Mouse (Mus musculus) left cerebral cortex, postnatal 14 days (tissue): ENCODE results near the gene Gm20388. TPM values are rescaled to one million over a fixed set of nuclear protein-coding genes. Genes with fewer than 3 reads are reported as not detected.

Source experiments
- DNase-seq, 2 experiments: peaks; one replicate each; pipeline ENCODE4 v3.0.0; 2021 to 2022; ENCODE audit warnings: low spot score in 2 of 2, mixed read lengths in 1 of 2
- intact Hi-C: fragments of 180-260 bp; cut with DNase I; formaldehyde crosslinking; loops from one replicate; pipeline ENCODE4 v1.15.1; 2025
- total RNA-seq, 2 experiments: library from RNA; stranded (reverse); gene quantifications; 2 replicates each; pipeline ENCODE4 v1.2.3; 2021

Gm20388 gene
- total RNA-seq, 2 experiments from 2014 or later, result 2.8 to 7.3 TPM

- intact Hi-C loops, result no loop called here
- no peak for DNase-seq
Observed at GRCm38 (mm10) chr8:122151541-122151940, 2240.9 kb downstream of the Gm20388 start.

- intact Hi-C loops, result no loop called here
- no peak for DNase-seq
Observed at GRCm38 (mm10) chr8:122155082-122155643, 2244.5 kb downstream of the Gm20388 start.

GRCm38 (mm10) chr8:122155964-122156363 lies 2245.3 kb downstream of the Gm20388 start:
- intact Hi-C loops, result no loop called here

GRCm38 (mm10) chr8:122157689-122158088 lies 2247.0 kb downstream of the Gm20388 start:
- no peak for DNase-seq
- intact Hi-C loops, result no loop called here

More at GRCm38 (mm10) chr8:122155964-122156363, 2245.3 kb downstream of the Gm20388 start:
- DNase-seq, result no peak

- intact Hi-C loops, result loop anchor here (5.0 kb wide), 1 partner anchor 72 kb away; no protein-coding TSS in a partner anchor
- DNase-seq, result no peak
Observed at GRCm38 (mm10) chr8:122160165-122160564, 2249.5 kb downstream of the Gm20388 start.

- intact Hi-C loops, result loop anchor here (5.0 kb wide), 1 partner anchor 69 kb away; no protein-coding TSS in a partner anchor
- peak; percentile 56 to 71 for DNase-seq
Observed at GRCm38 (mm10) chr8:122162992-122163391, 2252.4 kb downstream of the Gm20388 start.

- intact Hi-C loops, result no loop called here
- DNase-seq, result no peak
Observed at GRCm38 (mm10) chr8:122167204-122167860, 2256.7 kb downstream of the Gm20388 start.

- intact Hi-C loops, result no loop called here
- no peak for DNase-seq
Observed at GRCm38 (mm10) chr8:122169446-122169845, 2258.8 kb downstream of the Gm20388 start.

GRCm38 (mm10) chr8:122171823-122172222 lies 2261.2 kb downstream of the Gm20388 start:
- DNase-seq, result no peak
- intact Hi-C loops, result no loop called here

GRCm38 (mm10) chr8:122174133-122174930 lies 2263.7 kb downstream of the Gm20388 start:
- intact Hi-C loops, result no loop called here
- DNase-seq, result no peak

GRCm38 (mm10) chr8:122178392-122178890 lies 2267.8 kb downstream of the Gm20388 start:
- DNase-seq, result no peak
- intact Hi-C loops, result no loop called here

GRCm38 (mm10) chr8:122179354-122179753 lies 2268.7 kb downstream of the Gm20388 start:
- intact Hi-C loops, result no loop called here
- DNase-seq, result no peak

- intact Hi-C loops, result no loop called here
Observed at GRCm38 (mm10) chr8:122180116-122180515, 2269.5 kb downstream of the Gm20388 start.

GRCm38 (mm10) chr8:122181414-122181813 lies 2270.8 kb downstream of the Gm20388 start:
- intact Hi-C loops, result no loop called here
- no peak for DNase-seq

More at GRCm38 (mm10) chr8:122180116-122180515, 2269.5 kb downstream of the Gm20388 start:
- DNase-seq, result no peak

- no peak for DNase-seq
- intact Hi-C loops, result no loop called here
Observed at GRCm38 (mm10) chr8:122181991-122182390, 2271.3 kb downstream of the Gm20388 start.

- DNase-seq, result no peak
- intact Hi-C loops, result no loop called here
Observed at GRCm38 (mm10) chr8:122186363-122186974, 2275.8 kb downstream of the Gm20388 start.

GRCm38 (mm10) chr8:122187271-122187670 lies 2276.6 kb downstream of the Gm20388 start:
- DNase-seq, result no peak

GRCm38 (mm10) chr8:122190349-122191053 lies 2279.9 kb downstream of the Gm20388 start:
- intact Hi-C loops, result no loop called here
- DNase-seq, result peak; percentile 38 to 72

More at GRCm38 (mm10) chr8:122187271-122187670, 2276.6 kb downstream of the Gm20388 start:
- intact Hi-C loops, result no loop called here

- intact Hi-C loops, result no loop called here
- no peak for DNase-seq
Observed at GRCm38 (mm10) chr8:122191054-122191376, 2280.4 kb downstream of the Gm20388 start.
